Mouse (Mus musculus): Measurements from ENCODE around the gene 1700012B07Rik. TPM values are rescaled to one million over a fixed set of nuclear protein-coding genes. Genes with fewer than 3 reads are reported as not detected.

Gene 1700012B07Rik
- total and polyA plus RNA-seq, 2 experiments from 2014 or later = not detected

DNA sequence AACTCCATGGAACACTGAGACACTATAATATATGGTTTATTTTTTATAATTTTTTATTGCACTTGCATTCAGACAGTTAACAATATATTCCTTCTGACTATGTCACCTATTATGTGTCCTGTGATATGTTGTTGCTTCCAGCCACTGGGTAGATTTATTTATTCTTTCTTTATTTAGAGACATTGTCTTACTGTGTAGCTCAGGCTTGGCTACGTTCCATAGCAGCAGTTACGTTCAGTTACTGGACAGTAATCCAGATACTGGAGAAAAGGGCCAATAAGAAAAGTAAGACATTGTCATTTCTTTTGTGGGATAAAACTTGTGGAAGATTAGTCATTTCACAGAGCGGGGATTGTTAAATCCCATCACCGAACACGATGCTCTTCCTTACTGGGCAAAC lies 2.5 kb upstream of the 1700012B07Rik start:
- H3K9me3 ChIP-seq (ENCODE audit: low read length) = no peaks in the 10 kb centered on the region
- no peak overlapping the region for H3K27ac ChIP-seq (ENCODE audit: low read depth, low read length)
- TF ChIP-seq CTCF (IDR thresholded peaks at IDR 0.05) = no peak
- DNase-seq (ENCODE audit: low spot score) (no peak), ATAC-seq (ENCODE audit: low FRiP score) (no peak)
- no peak overlapping the region for H3K4me2 ChIP-seq (ENCODE audit: low read depth, low read length, poor library complexity, severe bottlenecking)
- no peak overlapping the region for H3K9ac ChIP-seq (replicated peaks; ENCODE audit: low read length, poor library complexity, severe bottlenecking)
- 67% methylated on average over 5 of the region's 5 CpGs for WGBS
- no peaks in the 10 kb centered on the region for H3K36me3 ChIP-seq (ENCODE audit: insufficient read depth, low read length)
- H3K27me3 ChIP-seq (ENCODE audit: insufficient read depth, low read length) = no peaks in the 10 kb centered on the region
- H3K4me1 ChIP-seq (ENCODE audit: insufficient read depth, low read length) = no peaks in the 10 kb centered on the region
- no peak overlapping the region for H3K4me3 ChIP-seq (ENCODE audit: low read depth, low read length)

DNA sequence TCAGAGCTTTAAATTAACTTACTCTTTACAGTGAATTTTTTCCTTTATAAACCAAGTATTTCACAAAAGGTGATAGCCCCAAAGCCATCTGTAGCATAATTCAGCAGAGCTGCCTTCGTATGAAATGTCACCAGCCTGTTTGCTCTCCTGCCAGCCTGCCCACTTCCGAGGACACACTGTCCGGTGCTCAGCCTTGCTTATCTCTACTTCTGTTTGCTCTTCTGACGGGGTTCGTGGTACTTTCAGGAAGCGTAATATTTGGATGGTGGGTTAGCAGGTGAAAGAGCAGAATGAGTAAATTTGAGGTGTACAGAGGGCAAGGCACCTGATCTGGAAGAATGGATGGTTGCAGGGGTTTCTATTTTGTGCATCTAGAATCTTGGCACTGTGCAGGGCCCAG lies 5.6 kb downstream of the 1700012B07Rik start:
- no peak overlapping the region for H3K27ac ChIP-seq (ENCODE audit: low read depth, low read length)
- H3K4me3 ChIP-seq (ENCODE audit: low read depth, low read length) = no peak overlapping the region
- H3K9me3 ChIP-seq (ENCODE audit: low read length) = no peaks in the 10 kb centered on the region
- ATAC-seq (ENCODE audit: low FRiP score) (no peak), DNase-seq (ENCODE audit: low spot score) (no peak)
- H3K4me1 ChIP-seq (ENCODE audit: insufficient read depth, low read length) = no peaks in the 10 kb centered on the region
- no peaks in the 10 kb centered on the region for H3K27me3 ChIP-seq (ENCODE audit: insufficient read depth, low read length)
- WGBS = 92% methylated on average over 6 of the region's 6 CpGs
- TF ChIP-seq CTCF (IDR thresholded peaks at IDR 0.05) = no peak
- H3K4me2 ChIP-seq (ENCODE audit: low read depth, low read length, poor library complexity, severe bottlenecking) = no peak overlapping the region
- no peak overlapping the region for H3K9ac ChIP-seq (replicated peaks; ENCODE audit: low read length, poor library complexity, severe bottlenecking)
- no peaks in the 10 kb centered on the region for H3K36me3 ChIP-seq (ENCODE audit: insufficient read depth, low read length)

DNA sequence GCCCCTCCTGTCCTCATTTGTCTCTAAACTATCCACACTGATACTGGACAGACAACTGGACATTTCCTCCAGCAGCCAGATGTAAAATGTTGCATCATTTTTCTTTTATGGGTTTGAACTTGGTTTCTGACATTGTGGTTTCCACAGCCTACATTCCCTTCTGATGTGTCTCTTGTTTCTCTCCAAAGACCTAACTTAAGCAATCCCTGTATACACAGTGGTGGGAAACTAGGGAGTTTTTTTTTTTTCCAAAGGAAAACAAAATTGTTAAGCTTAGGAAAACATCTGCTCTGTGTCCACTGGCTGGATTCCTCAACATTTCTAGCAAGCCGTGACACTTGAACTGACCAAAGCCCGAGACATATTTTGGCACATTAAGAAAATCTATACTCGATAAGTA lies 10.4 kb downstream of the 1700012B07Rik start:
- no peaks in the 10 kb centered on the region for H3K36me3 ChIP-seq (ENCODE audit: insufficient read depth, low read length)
- TF ChIP-seq CTCF (IDR thresholded peaks at IDR 0.05) = no peak
- no peak overlapping the region for H3K4me2 ChIP-seq (ENCODE audit: low read depth, low read length, poor library complexity, severe bottlenecking)
- H3K4me3 ChIP-seq (ENCODE audit: low read depth, low read length) = no peak overlapping the region
- no peak overlapping the region for H3K9ac ChIP-seq (replicated peaks; ENCODE audit: low read length, poor library complexity, severe bottlenecking)
- H3K27ac ChIP-seq (ENCODE audit: low read depth, low read length) = no peak overlapping the region
- DNase-seq (ENCODE audit: low spot score) (no peak), ATAC-seq (ENCODE audit: low FRiP score) (no peak)
- H3K27me3 ChIP-seq (ENCODE audit: insufficient read depth, low read length) = no peaks in the 10 kb centered on the region
- no peaks in the 10 kb centered on the region for H3K9me3 ChIP-seq (ENCODE audit: low read length)
- WGBS = 76% methylated on average over 3 of the region's 3 CpGs
- no peaks in the 10 kb centered on the region for H3K4me1 ChIP-seq (ENCODE audit: insufficient read depth, low read length)

DNA sequence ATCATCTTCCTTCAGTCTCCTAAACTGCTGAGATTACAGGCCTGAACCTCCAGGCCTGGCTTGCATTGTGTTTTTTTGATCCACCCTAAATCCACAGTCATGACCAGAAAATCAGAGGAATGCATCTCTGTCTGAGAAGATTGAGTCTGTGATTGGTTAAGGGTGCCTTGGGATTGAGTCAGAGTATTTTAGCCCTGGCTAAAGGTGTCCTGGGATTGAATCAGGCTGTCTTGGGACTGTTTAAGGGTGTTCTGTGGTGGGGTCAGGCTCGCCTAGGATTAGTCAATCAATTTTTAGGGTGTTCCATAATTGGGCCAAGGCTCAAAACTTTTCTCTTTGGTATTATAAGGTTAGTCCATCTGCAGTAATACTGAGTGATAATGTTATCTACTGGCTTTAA lies 10.9 kb downstream of the 1700012B07Rik start:
- H3K36me3 ChIP-seq (ENCODE audit: insufficient read depth, low read length) = no peaks in the 10 kb centered on the region

DNA sequence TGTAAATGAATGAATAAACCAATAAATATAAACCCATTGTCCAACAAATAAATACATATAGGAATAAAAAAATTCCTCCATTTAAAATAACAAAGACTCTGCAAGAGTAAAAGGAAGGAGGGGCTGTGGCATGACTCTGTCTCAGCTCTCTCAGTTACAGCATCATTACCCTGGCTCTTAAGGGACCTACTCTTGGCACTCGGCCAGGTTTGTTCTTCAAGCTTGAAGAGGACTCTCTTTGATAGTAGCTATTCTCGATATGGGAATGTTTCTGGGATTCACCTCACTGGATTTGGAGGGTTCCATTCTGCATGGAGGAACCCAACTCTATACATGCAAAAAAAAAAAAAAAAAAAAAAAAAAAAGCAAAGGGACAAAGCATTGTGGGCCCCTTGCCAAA lies 16.1 kb downstream of the 1700012B07Rik start:
- H3K4me2 ChIP-seq (ENCODE audit: low read depth, low read length, poor library complexity, severe bottlenecking) = no peak overlapping the region
- H3K27me3 ChIP-seq (ENCODE audit: insufficient read depth, low read length) = no peaks in the 10 kb centered on the region
- DNase-seq (ENCODE audit: low spot score) = peak; percentile 14
- no peaks in the 10 kb centered on the region for H3K4me1 ChIP-seq (ENCODE audit: insufficient read depth, low read length)
- TF ChIP-seq CTCF (IDR thresholded peaks at IDR 0.05) = no peak
- no peak overlapping the region for H3K27ac ChIP-seq (ENCODE audit: low read depth, low read length)
- no peak overlapping the region for H3K4me3 ChIP-seq (ENCODE audit: low read depth, low read length)
- no peaks in the 10 kb centered on the region for H3K36me3 ChIP-seq (ENCODE audit: insufficient read depth, low read length)
- no peak for ATAC-seq (ENCODE audit: low FRiP score)
- WGBS = 63% methylated on average over 2 of the region's 2 CpGs
- no peaks in the 10 kb centered on the region for H3K9me3 ChIP-seq (ENCODE audit: low read length)
- no peak overlapping the region for H3K9ac ChIP-seq (replicated peaks; ENCODE audit: low read length, poor library complexity, severe bottlenecking)

More for the DNA sequence above, 10.9 kb downstream of the 1700012B07Rik start:
- no peak overlapping the region for H3K27ac ChIP-seq (ENCODE audit: low read depth, low read length)
- H3K4me2 ChIP-seq (ENCODE audit: low read depth, low read length, poor library complexity, severe bottlenecking) = no peak overlapping the region
- DNase-seq (ENCODE audit: low spot score) (no peak), ATAC-seq (ENCODE audit: low FRiP score) (no peak)
- H3K4me1 ChIP-seq (ENCODE audit: insufficient read depth, low read length) = no peaks in the 10 kb centered on the region
- TF ChIP-seq CTCF (IDR thresholded peaks at IDR 0.05) = no peak
- H3K4me3 ChIP-seq (ENCODE audit: low read depth, low read length) = no peak overlapping the region
- no peaks in the 10 kb centered on the region for H3K27me3 ChIP-seq (ENCODE audit: insufficient read depth, low read length)
- WGBS = 84% methylated on average over 1 of the region's 1 CpGs
- no peaks in the 10 kb centered on the region for H3K9me3 ChIP-seq (ENCODE audit: low read length)
- no peak overlapping the region for H3K9ac ChIP-seq (replicated peaks; ENCODE audit: low read length, poor library complexity, severe bottlenecking)

DNA sequence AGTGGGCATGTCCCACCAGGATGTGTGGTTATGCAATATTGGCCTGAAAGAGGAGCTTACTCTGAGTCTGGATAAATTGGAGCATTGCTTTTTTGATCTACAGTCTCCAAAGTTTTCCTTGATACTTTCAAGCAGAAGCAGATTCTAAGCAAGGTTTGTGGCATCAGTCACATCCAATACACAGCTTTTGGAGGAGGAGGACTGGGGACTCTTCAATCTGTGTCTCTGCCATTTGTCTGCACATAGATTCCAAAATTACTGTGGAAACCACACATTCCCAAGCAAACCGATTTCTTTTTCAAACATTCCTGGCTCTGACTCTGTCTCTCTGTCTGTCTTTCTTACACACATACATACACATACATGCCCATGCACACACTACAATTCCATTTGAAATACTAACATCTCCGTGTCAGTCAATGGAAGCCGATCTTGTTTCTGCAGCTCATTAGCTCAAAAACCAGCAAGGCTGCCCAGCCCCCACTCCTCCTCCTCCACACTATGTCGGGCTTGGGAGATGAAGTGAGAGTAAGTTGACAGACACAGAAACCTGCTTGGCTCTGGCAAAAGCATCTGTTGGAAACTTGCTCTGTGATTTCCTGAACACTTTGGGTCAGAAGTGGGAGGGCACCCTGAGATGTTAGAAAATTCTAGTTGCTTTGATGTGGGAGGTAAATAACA lies 18.5 kb downstream of the 1700012B07Rik start:
- no peak for TF ChIP-seq CTCF (IDR thresholded peaks at IDR 0.05)
- Histone ChIP-seq H3K4me2 (ENCODE audit: low read depth, low read length, poor library complexity, severe bottlenecking) (no peak overlapping the region), H3K4me3 (ENCODE audit: low read depth, low read length) (no peak overlapping the region), H3K27ac (ENCODE audit: low read depth, low read length) (no peak overlapping the region), H3K36me3 (ENCODE audit: insufficient read depth, low read length) (no peaks in the 10 kb centered on the region), H3K4me1 (ENCODE audit: insufficient read depth, low read length) (no peaks in the 10 kb centered on the region), H3K9ac (replicated peaks; ENCODE audit: low read length, poor library complexity, severe bottlenecking) (no peak overlapping the region), H3K9me3 (ENCODE audit: low read length) (no peaks in the 10 kb centered on the region), H3K27me3 (ENCODE audit: insufficient read depth, low read length) (no peaks in the 10 kb centered on the region)
- ATAC-seq (ENCODE audit: low FRiP score) (no peak), DNase-seq (ENCODE audit: low spot score) (peak; percentile 29)
- 61% methylated on average over 4 of the region's 4 CpGs for WGBS
